Mouse (Mus musculus): ENCODE measurements around the gene Masp2. TPM values are rescaled to one million over a fixed set of nuclear protein-coding genes. Genes with fewer than 3 reads are reported as not detected.

The Masp2 gene
- total RNA-seq, 2 experiments from 2014 or later, result 0.25 TPM; not detected in 1

GRCm38 (mm10) chr4:148601871-148602270 lies 483 bp upstream of the Masp2 start:
- DNase-seq, result no peak

GRCm38 (mm10) chr4:148603376-148604139 lies 1.2 kb downstream of the Masp2 start:
- no peak for DNase-seq

GRCm38 (mm10) chr4:148604141-148604540 lies 1.8 kb downstream of the Masp2 start:
- DNase-seq, result no peak

GRCm38 (mm10) chr4:148604541-148605165 lies 2.3 kb downstream of the Masp2 start:
- DNase-seq, result peak; percentile 77

GRCm38 (mm10) chr4:148607758-148608157 lies 5.4 kb downstream of the Masp2 start:
- peak; percentile 88 for DNase-seq

- no peak for DNase-seq
These were observed 7.5 kb downstream of the Masp2 start for GRCm38 (mm10) chr4:148609805-148610204.

GRCm38 (mm10) chr4:148610631-148611364 lies 8.4 kb downstream of the Masp2 start:
- DNase-seq, result no peak

GRCm38 (mm10) chr4:148612557-148612956 lies 10.2 kb downstream of the Masp2 start:
- no peak for DNase-seq

- DNase-seq, result no peak
These were observed 11.4 kb downstream of the Masp2 start for GRCm38 (mm10) chr4:148613738-148614137.

GRCm38 (mm10) chr4:148619805-148620204 lies 17.5 kb downstream of the Masp2 start:
- DNase-seq, result no peak

- no peak for DNase-seq
These were observed 18.4 kb downstream of the Masp2 start for GRCm38 (mm10) chr4:148620718-148621117.

- DNase-seq, result no peak
These were observed 20.1 kb downstream of the Masp2 start for GRCm38 (mm10) chr4:148622485-148622884.

- no peak for DNase-seq
These were observed 21.3 kb downstream of the Masp2 start for GRCm38 (mm10) chr4:148623609-148624008.

GRCm38 (mm10) chr4:148625010-148625409 lies 22.7 kb downstream of the Masp2 start:
- DNase-seq, result no peak

- DNase-seq, result peak; percentile 46
These were observed 23.6 kb downstream of the Masp2 start for GRCm38 (mm10) chr4:148625756-148626622.

- peak; percentile 99 for DNase-seq
These were observed 24.4 kb downstream of the Masp2 start, which contains the start of gene Tardbp for GRCm38 (mm10) chr4:148626623-148627185. Tardbp (minus strand) TSS chr4:148627019.

GRCm38 (mm10) chr4:148627246-148627645 lies 24.9 kb downstream of the Masp2 start:
- no peak for DNase-seq

- no peak for DNase-seq
These were observed 29.8 kb downstream of the Masp2 start for GRCm38 (mm10) chr4:148632013-148632692.

GRCm38 (mm10) chr4:148633395-148634061 lies 31.2 kb downstream of the Masp2 start:
- DNase-seq, result no peak

GRCm38 (mm10) chr4:148635309-148635708 lies 33.0 kb downstream of the Masp2 start:
- no peak for DNase-seq

GRCm38 (mm10) chr4:148638302-148638701 lies 35.9 kb downstream of the Masp2 start:
- DNase-seq, result no peak
